ENCODE assay signal across 11 mouse cellular contexts in the genomic region with DNA sequence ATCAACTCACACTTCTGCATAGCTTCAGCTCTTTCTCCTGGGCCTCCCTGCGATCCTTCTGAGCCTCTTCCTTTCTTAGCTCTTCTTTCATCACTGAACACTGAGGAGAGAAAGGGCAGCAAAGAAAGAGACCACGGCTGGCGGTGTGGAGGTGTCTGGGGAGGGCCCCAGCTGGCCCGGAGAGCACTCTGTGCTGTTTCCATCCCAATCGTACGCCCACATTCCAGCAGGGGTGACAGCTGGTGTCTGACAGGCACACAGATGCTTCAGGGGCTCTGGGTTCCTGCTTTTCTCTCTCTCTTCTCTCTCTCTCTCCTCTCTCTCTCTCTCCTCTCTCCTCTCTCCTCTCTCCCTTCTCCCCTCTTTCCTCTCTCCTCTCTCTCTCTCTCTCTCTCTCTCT. TPM values are rescaled to one million over a fixed set of nuclear protein-coding genes. Genes with fewer than 3 reads are reported as not detected.
A peak's percentile ranks its signal among the peaks of the same experiment; 100 is the strongest.
DNase-seq lines count a peak whose midpoint lies in the region; ATAC-seq and TF ChIP-seq lines count a peak whose summit lies in the region.
"Had no signal": no experiment of that assay in that cellular context is flagged by ENCODE, and none has a peak within 500 bp of the region (broad histone marks: within the 10 kb centered on the region; RNA-seq: fewer than 3 reads in every experiment).

No protein-coding gene starts in this region.

- H3K36me3 ChIP-seq in midbrain, embryonic 14.5 days (ENCODE audit: control insufficient read depth, insufficient read depth, low read length): no peaks in the 10 kb centered on the region
- no peaks in the 10 kb centered on the region for H3K36me3 ChIP-seq in midbrain, postnatal 0 days (ENCODE audit: insufficient read depth, low read length)

- DNase-seq in heart, adult 11 months: peak; percentile 64
- DNase-seq in heart, postnatal 14 days: no peak
- DNase-seq in midbrain, embryonic 14.5 days: peak; percentile 53
- DNase-seq in midbrain, postnatal 0 days (ENCODE audit: low spot score): no peak
- DNase-seq in left cerebral cortex, postnatal 25 days (ENCODE audit: low spot score in 2 of 2): peak; percentile 56 to 85
- peak; percentile 85 for DNase-seq in telencephalon, adult 2 months (ENCODE audit: low read depth, low spot score)
- no peak for DNase-seq in adrenal gland, postnatal 14 days
- no peak for DNase-seq in cerebellum, adult 11 months
- DNase-seq: adrenal gland, postnatal 36 days had no signal

- ATAC-seq in midbrain, embryonic 14.5 days (ENCODE audit: low FRiP score, low TSS enrichment): no peak
- ATAC-seq in midbrain, postnatal 0 days (ENCODE audit: low FRiP score): no peak

- H3K4me3 ChIP-seq in midbrain, embryonic 14.5 days (replicated peaks; ENCODE audit: low read depth, low read length): no peak overlapping the region
- no peak overlapping the region for H3K4me3 ChIP-seq in midbrain, postnatal 0 days (ENCODE audit: low read depth, low read length)

- H3K4me2 ChIP-seq in midbrain, embryonic 14.5 days (ENCODE audit: low read length): no peak overlapping the region
- no peak overlapping the region for H3K4me2 ChIP-seq in midbrain, postnatal 0 days (ENCODE audit: low read depth, low read length, poor library complexity, severe bottlenecking)

- H3K4me1 ChIP-seq in midbrain, embryonic 14.5 days (ENCODE audit: control insufficient read depth, insufficient read depth, low read length): no peaks in the 10 kb centered on the region
- H3K4me1 ChIP-seq in midbrain, postnatal 0 days (ENCODE audit: insufficient read depth, low read length): no peaks in the 10 kb centered on the region

- 0 out of 2 replicates have a peak overlapping the region, but pooled peaks have one; percentile 28 for H3K27ac ChIP-seq in midbrain, embryonic 14.5 days (replicated peaks; ENCODE audit: low read depth, low read length)
- H3K27ac ChIP-seq in midbrain, postnatal 0 days (ENCODE audit: low read depth, low read length): no peak overlapping the region
- H3K27ac ChIP-seq: kidney, postnatal 0 days had no signal

- no peak for TF ChIP-seq CTCF in midbrain, postnatal 0 days (IDR thresholded peaks at IDR 0.05)

- WGBS in midbrain, embryonic 14.5 days: 20% methylated on average over 6 of the region's 6 CpGs
- 28% methylated on average over 6 of the region's 6 CpGs for WGBS in midbrain, postnatal 0 days

- intact Hi-C loops in heart, postnatal 14 days (cut with DNase I): no loop called here
- intact Hi-C loops in left cerebral cortex, postnatal 25 days (cut with DNase I): no loop called here

- peaks cover 6% of the 10 kb centered on the region; the same call in 1 of the 2 replicates for H3K9me3 ChIP-seq in midbrain, embryonic 14.5 days (ENCODE audit: control insufficient read depth, low read length)
- H3K9me3 ChIP-seq in midbrain, postnatal 0 days (ENCODE audit: low read length): peaks cover 3% of the 10 kb centered on the region; the same call in 1 of the 2 replicates

- H3K27me3 ChIP-seq in midbrain, embryonic 14.5 days (ENCODE audit: control insufficient read depth, insufficient read depth, low read length): no peaks in the 10 kb centered on the region
- no peaks in the 10 kb centered on the region for H3K27me3 ChIP-seq in midbrain, postnatal 0 days (ENCODE audit: insufficient read depth, low read length)

- no peak overlapping the region for H3K9ac ChIP-seq in midbrain, embryonic 14.5 days (replicated peaks; ENCODE audit: low read length)
- no peak overlapping the region for H3K9ac ChIP-seq in midbrain, postnatal 0 days (replicated peaks; ENCODE audit: low read length, poor library complexity, severe bottlenecking)

RNA-seq across cellular contexts. Expression of a gene that starts 50.3 kb away (rescaled TPM):
- total RNA-seq in heart, postnatal 14 days (2021): under 1 TPM; 0.17 to 0.48 TPM
- polyA plus RNA-seq in midbrain, embryonic 14.5 days (2014; fragmentation: Nextera tagmentation; extraction: Ambion mirVana): 2.4 and 3.6 TPM in 2 replicates
- 3.6 and 5.6 TPM in 2 replicates for total RNA-seq in midbrain, postnatal 0 days (2014; rRNA removed)
- polyA plus RNA-seq in midbrain, postnatal 0 days (2015; fragmentation: Nextera tagmentation; extraction: Ambion mirVana): 6.6 and 7.2 TPM in 2 replicates
- total RNA-seq in left cerebral cortex, postnatal 25 days (2021): 1 to 10 TPM; 4.6 to 5.1 TPM
- total RNA-seq in adrenal gland, postnatal 14 days (2021): 0.74 and 1.7 TPM in 2 replicates
- total RNA-seq: megakaryocyte-erythroid progenitor cell, adult 5-6 weeks had no signal

Comparison
In these comparisons a context has a peak if more than half of its experiments do, and no peak if none do; other contexts are left out.
1. DNase-seq: peak in heart, adult 11 months (single experiment), midbrain, embryonic 14.5 days (single experiment), left cerebral cortex, postnatal 25 days (2 of 2) and telencephalon, adult 2 months (single experiment); none in heart, postnatal 14 days (0 of 2), midbrain, postnatal 0 days (single experiment), adrenal gland, postnatal 14 days (single experiment) and cerebellum, adult 11 months (single experiment).